Mouse (Mus musculus) spleen, embryonic (tissue): ENCODE data around the gene Lamtor5.

Experiments
- CTCF ChIA-PET: fragments of 350-600 bp; sonication (Branson Sonifier 250); formaldehyde crosslinking; loops from one replicate; lab custom pipeline; 2022; lab: Charles Lee

The Lamtor5 gene

GRCm38 (mm10) chr3:107278479-107279269 is at the start of gene Lamtor5:
TSS of gene Lamtor5 (plus strand) at chr3:107278858.
- CTCF ChIA-PET: interaction anchor here (0.6 kb wide), 1 partner anchor 63 kb away, joined by 8 read pairs; no protein-coding TSS in a partner anchor

DNA sequence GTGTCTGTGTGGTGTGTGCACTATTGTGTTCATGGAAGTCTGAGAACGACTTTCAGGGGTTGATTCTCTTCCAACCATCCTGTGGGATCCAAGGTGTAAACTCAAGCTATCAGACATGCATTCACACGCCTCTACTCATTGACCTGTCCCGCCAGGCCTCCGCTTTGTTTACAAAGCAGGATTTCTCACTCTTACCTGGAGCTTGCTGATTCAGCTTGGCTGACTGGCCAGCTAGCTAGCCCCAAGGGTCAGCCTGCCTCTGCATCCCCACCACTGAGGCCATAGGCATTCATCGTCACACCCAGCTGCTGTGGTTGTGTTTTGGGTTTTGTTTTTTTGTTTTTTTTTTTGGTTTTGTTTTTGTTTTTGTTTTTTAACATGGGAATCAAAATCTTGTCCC is 49.4 kb upstream of the Lamtor5 start:
- CTCF ChIA-PET: no interaction called here

DNA sequence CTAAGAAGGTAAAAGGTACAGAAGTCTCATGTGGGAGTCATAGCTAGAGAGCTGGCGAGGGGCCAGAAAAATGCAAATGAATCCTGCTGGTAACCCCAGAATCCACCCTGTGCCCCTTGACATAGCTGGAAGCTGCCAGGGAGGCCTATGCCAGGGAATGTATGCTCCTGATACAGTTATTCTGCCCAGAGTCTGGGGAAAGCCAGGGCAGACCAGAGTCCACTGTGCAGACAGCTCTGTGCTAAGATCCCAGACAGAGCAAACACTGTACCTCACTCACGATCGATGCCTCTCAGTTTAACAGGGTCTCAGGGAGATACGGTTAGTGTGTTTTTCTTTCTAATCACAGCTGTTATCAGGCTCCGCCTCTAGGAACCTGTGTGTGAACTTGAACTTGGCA is 48.8 kb upstream of the Lamtor5 start:
- CTCF ChIA-PET: no interaction called here

GRCm38 (mm10) chr3:107230527-107230926 is 48.1 kb upstream of the Lamtor5 start, which contains the start of gene A630076J17Rik:
TSS of gene A630076J17Rik (plus strand) at chr3:107230614.
- CTCF ChIA-PET: interaction anchor here (0.6 kb wide), 1 partner anchor 350 kb away, joined by 3 read pairs; no protein-coding TSS in a partner anchor

DNA sequence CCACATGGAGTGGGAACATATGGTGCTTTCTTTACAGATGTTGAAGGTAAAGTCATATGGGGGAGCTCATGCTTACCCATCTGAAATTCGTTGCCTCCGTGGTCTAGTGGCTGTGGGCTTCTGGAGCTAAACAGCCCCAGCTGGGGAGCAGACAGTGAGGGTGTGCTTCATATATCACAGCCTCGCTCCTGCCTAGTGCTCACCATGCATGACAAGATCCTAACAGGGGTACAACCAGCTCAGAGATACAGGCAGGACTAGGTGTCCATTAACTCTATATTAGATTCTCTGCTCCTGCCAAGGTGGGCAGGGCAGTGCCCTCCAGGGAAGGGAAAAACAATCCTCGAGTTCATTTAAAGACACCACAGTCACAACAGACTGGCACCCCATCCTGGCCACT is 47.5 kb upstream of the Lamtor5 start:
- CTCF ChIA-PET: interaction anchor here (0.6 kb wide), 1 partner anchor 349 kb away, joined by 3 read pairs; no protein-coding TSS in a partner anchor

- CTCF ChIA-PET: interaction anchor here (0.6 kb wide), 1 partner anchor 1025 kb away, joined by 3 read pairs; no protein-coding TSS in a partner anchor
Measured at GRCm38 (mm10) chr3:107233351-107233813, 45.3 kb upstream of the Lamtor5 start.

- CTCF ChIA-PET: interaction anchor here (1.3 kb wide), 1 partner anchor 9 kb away, joined by 3 read pairs; no protein-coding TSS in a partner anchor
Measured at GRCm38 (mm10) chr3:107233945-107234344, 44.7 kb upstream of the Lamtor5 start.

- CTCF ChIA-PET: no interaction called here
Measured at GRCm38 (mm10) chr3:107238051-107238450, 40.6 kb upstream of the Lamtor5 start.

GRCm38 (mm10) chr3:107238471-107238980 is 40.1 kb upstream of the Lamtor5 start:
- CTCF ChIA-PET: no interaction called here

DNA sequence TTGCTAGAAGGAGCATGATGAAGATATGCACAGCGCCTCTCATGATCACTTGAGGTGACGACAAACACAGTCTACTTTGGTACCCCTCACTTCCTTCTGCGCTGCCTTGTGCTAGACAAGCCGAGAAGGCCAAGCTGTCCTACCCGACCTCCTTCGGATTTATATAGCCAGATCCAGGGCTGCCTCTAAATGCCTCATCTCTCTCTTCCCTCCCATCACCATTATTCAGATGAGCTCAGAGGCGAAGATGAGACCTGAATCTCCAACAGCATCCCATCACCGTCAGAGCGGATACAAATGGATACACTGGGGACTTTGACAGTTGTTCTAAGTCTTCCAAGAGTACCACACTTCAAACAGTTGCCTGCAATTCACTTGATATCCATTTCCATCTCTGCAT is 39.1 kb upstream of the Lamtor5 start, which contains the start of gene Prok1:
Prok1 (minus strand) TSS at position 101 of the 400 bp plus-strand sequence.
- CTCF ChIA-PET: no interaction called here

- CTCF ChIA-PET: no interaction called here
Measured at GRCm38 (mm10) chr3:107241389-107242094, 37.1 kb upstream of the Lamtor5 start.

DNA sequence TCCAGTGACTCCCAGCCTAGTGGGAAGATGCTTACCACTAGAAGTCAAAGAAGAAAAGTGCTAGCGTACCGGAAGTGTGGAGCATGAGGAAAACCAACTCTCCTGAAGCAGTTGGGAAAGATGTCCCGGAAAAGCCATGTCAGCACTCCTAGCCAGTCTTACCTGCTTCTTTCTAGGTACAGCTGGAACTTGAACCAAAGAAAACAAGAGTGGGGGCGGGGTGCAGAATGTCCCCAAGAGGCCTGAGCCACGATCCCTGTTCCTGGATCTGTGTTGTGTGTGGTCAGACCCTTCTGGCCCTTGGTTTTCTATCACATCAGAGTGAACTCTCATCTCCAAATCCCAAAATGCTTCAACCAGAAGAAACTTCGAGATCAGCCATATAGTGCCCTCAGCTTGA is 31.8 kb upstream of the Lamtor5 start:
- CTCF ChIA-PET: no interaction called here

GRCm38 (mm10) chr3:107249042-107249441 is 29.6 kb upstream of the Lamtor5 start:
- CTCF ChIA-PET: no interaction called here

DNA sequence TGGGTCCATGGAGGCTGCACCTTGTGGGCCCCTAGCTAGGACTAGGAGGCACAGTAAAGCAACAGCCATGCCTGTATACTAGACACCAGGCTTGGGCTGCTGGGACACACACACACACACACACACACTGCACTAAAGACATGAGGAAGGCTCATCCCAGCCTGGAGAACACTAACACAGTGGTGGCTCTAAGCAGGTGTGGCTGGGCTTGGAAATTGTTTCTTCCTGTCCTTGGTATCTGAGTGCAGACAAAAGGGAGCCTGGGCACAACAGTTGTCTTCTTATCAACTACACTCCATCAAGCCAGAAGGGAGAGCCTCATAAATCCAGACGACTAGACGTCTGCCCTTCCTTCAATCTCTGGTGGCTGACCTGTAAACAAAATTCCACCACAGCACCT is 28.3 kb upstream of the Lamtor5 start:
- CTCF ChIA-PET: no interaction called here

DNA sequence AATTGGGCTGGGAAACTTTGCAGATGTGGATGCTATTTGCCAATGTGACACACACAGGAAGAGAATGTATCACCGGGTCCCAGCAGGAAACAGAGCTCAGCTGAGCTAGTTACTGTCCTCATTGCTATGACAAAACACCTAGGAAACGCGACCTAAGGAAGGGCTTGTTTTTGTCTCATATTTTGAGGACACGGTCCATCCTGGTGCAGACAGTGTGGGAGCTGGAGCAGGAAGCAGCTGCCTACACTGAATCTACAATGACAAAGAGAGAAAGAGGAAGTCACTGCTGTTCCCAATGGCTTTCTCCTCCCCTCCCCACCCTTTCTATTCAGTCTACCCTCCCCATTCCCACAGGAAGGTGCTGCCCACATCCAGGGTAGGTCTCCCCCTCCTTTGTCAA is 26.6 kb upstream of the Lamtor5 start:
- CTCF ChIA-PET: no interaction called here

GRCm38 (mm10) chr3:107253925-107254324 is 24.7 kb upstream of the Lamtor5 start:
- CTCF ChIA-PET: no interaction called here

DNA sequence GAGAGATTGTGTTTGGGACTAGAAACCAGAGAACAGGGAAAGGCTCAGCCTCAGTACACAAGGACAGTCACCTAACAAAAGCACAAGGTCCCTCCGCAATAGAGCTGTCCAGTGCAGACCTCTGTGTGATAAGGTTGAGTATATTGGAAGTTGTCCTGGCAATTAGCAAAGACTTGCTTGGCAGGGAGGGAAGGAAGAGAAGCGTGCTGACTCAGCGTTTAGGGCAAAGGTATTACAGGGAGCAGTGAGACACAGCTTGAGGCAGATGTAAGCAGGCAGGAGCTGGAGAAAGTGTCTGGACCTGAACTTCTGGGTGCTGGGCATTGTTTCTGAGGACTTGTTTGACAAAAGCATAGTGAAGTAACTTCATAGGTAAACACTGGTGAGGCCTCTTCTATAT is 22.7 kb upstream of the Lamtor5 start:
- CTCF ChIA-PET: no interaction called here

- CTCF ChIA-PET: no interaction called here
Measured at GRCm38 (mm10) chr3:107256724-107257123, 21.9 kb upstream of the Lamtor5 start.

DNA sequence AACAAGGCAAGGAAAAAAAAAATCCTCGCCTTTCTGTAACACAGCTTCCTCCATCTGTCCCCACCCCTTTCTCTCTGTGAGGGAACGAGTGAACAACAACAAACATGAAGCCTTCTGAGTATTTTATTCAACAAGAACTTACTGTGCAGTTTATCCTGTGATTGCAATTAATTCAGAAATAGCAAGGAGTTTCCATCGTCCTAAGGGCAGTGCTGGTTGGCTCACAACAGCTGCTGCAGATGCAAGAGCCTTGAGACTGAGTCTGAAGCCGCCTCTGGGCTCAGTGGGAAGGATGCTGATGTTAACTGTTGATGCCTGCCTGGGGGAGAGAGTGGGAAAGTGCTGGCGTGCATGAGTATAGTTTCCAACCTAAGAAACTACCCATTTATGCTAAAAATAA is 20.7 kb upstream of the Lamtor5 start:
- CTCF ChIA-PET: interaction anchor here (0.7 kb wide), 1 partner anchor 95 kb away, joined by 4 read pairs; no protein-coding TSS in a partner anchor

DNA sequence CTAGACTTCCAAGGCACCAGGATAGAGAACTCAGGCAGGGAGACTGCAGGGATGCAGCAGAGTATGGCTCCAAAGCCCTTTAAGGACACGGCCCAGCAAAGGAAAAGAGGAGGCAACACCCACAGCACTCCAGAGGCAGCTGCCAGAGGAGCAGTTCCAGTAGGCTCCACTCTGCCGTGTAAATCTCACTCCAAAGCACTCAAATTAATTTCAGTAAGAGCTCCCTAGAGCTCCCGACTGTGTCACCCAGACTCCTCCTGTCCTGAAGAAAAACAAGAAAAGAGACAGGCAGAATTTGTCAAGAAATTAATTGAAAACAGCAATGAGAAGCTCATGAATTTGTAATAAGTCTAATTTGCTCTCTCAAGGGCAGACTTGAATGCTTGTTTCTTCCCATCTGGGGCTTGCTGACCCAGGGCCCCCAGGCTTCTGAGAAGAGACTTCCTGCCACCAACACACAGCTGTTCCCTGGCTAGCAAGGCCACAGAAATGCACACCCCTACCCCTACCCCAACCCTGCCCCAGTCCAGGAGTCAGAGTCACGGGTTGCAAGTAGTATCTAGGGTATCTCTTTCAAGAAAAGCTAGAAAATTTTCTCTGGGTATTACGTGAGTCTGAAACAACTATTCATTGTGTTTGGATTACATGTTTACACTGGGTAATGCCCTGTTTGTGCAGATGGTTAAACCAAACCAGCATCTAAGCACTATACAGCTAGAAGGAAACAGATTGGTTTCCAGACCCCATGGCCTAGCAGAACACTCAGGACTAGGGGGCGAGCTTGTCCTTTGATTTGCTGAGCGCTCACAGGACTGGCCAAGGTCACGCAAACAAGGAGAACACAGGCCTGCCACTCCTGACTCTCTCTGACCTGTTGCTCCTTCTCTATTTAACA is 17.5 kb upstream of the Lamtor5 start:
- CTCF ChIA-PET: no interaction called here

DNA sequence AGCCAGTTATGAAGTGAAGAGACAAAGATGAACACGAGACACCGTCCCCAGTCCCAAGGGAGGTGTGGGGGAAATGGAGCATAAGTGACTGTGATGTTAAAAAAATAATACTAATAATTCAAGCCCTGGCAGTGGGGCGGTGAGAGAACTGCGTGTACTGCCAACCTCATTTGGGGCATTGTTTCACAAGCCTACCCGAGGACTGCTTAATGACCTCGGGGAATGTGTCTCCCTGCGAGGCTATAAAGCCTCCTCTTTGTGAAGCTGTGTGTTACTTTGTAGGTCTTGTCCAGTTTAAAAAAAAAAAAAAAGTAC is 16.9 kb upstream of the Lamtor5 start:
- CTCF ChIA-PET: no interaction called here
